Mouse (Mus musculus) midbrain, embryonic 15.5 days (tissue): ENCODE data around the gene Fars2. TPM values are rescaled to one million over a fixed set of nuclear protein-coding genes. Genes with fewer than 3 reads are reported as not detected.

Source experiments
- ATAC-seq: fragments of 200-750 bp; cut with Nextera tagmentation; replicated peaks from 2 replicates; pipeline ENCODE4 v1.8.0; 2017; ENCODE audit warnings: moderate TSS enrichment
- H3K27ac ChIP-seq: fragments of 300-500 bp; sonication (generic); 2 replicates; pipeline ENCODE4 v1.5.1; 2015; ENCODE audit warnings: mild to moderate bottlenecking, inconsistent platforms
- H3K27me3 ChIP-seq: fragments of 300-500 bp; sonication (generic); replicated peaks from 2 replicates; pipeline ENCODE4 v1.6.1; 2015; ENCODE audit warnings: inconsistent platforms
- H3K36me3 ChIP-seq: fragments of 300-500 bp; sonication (generic); replicated peaks from 2 replicates; pipeline ENCODE4 v1.6.1; 2015; ENCODE audit warnings: inconsistent platforms
- H3K4me1 ChIP-seq: fragments of 300-500 bp; sonication (generic); 2 replicates; pipeline ENCODE4 v1.6.1; 2015; ENCODE audit warnings: inconsistent platforms
- H3K4me2 ChIP-seq: fragments of 300-500 bp; sonication (generic); 2 replicates; pipeline ENCODE4 v1.6.1; 2015; ENCODE audit warnings: inconsistent platforms, mild to moderate bottlenecking, moderate library complexity
- H3K4me3 ChIP-seq: fragments of 300-500 bp; sonication (generic); 2 replicates; pipeline ENCODE4 v1.5.1; 2015; ENCODE audit warnings: mild to moderate bottlenecking, inconsistent platforms
- H3K9ac ChIP-seq: fragments of 300-500 bp; sonication (generic); 2 replicates; pipeline ENCODE4 v1.6.1; 2015; ENCODE audit warnings: mild to moderate bottlenecking, inconsistent platforms
- H3K9me3 ChIP-seq: fragments of 300-500 bp; sonication (generic); 2 replicates; pipeline ENCODE4 v1.6.1; 2016; ENCODE audit warnings: inconsistent platforms
- WGBS: fragments of 180-500 bp; shearing (Covaris S2); methylation state at CpG from one replicate; pipeline ENCODE4 v1.1.7; 2015; ENCODE audit warnings: mixed read lengths; 5-methylcytosine and 5-hydroxymethylcytosine counted together
- polyA plus RNA-seq: library from polyadenylated mRNA; unstranded; fragments of >200 nt; fragmentation: Nextera tagmentation; extraction: Ambion mirVana; gene quantifications from 2 replicates; pipeline ENCODE4 v1.2.1, GENCODE M21; 2015

The Fars2 gene
- polyA plus RNA-seq, 1 experiment from 2014 or later, result 24.2 TPM

DNA sequence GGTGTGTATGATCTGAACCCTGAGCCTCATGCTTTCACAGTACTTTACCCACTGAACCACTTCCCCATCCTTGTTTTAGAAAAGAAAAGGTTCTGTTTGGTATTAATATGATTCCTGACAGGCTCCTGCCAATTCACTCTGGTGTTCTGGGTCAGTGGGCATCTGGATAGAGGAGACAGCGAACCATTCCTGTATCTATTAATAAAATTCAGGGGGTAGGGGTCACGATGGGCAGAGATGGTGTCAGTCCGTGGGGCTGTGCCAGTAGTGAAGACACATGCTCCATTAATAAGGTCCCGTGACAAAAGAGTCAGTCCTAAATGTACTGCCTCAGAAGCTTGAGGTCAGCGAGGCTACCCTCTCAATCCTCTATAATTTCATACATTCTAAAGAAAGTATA is 4.0 kb upstream of the Fars2 start:
- H3K36me3 ChIP-seq, result no peaks in the 10 kb centered on the region
- H3K27me3 ChIP-seq, result no peaks in the 10 kb centered on the region
- H3K4me1 ChIP-seq, result peaks cover 16% of the 10 kb centered on the region
- no peak for ATAC-seq
- no peak overlapping the region for H3K4me2 ChIP-seq
- no peak overlapping the region for H3K4me3 ChIP-seq
- H3K9me3 ChIP-seq, result no peaks in the 10 kb centered on the region
- H3K27ac ChIP-seq, result no peak overlapping the region
- H3K9ac ChIP-seq, result no peak overlapping the region
- WGBS, result 87% methylated on average over 5 of the region's 5 CpGs

DNA sequence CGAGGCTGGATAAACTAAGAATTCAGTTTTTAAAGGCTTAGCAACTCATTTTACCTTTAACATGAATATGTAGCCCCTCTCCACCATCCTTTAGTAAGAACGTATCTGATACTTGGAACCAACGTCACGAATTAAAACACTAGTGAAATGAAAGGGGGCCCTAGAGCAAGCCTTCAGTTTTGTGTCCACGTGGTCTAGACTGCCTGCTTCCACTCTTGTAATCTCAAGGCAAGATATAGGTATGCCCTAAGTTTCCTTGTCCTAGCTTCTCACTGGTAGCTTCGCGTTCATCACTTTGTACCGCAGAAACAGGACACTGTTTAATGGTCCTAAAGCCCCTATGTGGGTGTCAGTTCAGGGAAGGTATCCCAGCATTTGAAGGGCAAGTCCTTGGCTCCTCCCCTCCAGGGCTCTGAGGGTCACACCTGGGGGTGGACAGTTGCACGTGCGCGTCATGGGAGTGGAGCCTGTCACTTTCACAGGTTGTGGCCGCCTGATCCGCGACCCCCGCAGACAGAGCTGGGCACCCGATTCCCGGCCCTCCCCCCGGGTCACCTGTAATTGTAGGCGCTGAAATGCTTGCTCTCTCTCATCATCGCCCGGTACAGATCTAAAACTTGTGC is 581 bp upstream of the Fars2 start:
- Histone ChIP-seq H3K4me3 (peak overlapping the region; percentile 72), H3K4me2 (peak overlapping the region; percentile 94), H3K36me3 (no peaks in the 10 kb centered on the region), H3K27me3 (no peaks in the 10 kb centered on the region), H3K27ac (peak overlapping the region; percentile 98), H3K9me3 (no peaks in the 10 kb centered on the region), H3K9ac (peak overlapping the region; percentile 63), H3K4me1 (peaks cover 21% of the 10 kb centered on the region)
- WGBS, result 6% methylated on average over 21 of the region's 21 CpGs
- peak; percentile 51 for ATAC-seq

GRCm38 (mm10) chr13:36119684-36120083 is 2.5 kb downstream of the Fars2 start:
- peaks cover 17% of the 10 kb centered on the region for H3K4me1 ChIP-seq
- H3K4me2 ChIP-seq, result no peak overlapping the region
- ATAC-seq, result no peak
- H3K4me3 ChIP-seq, result no peak overlapping the region
- H3K9me3 ChIP-seq, result no peaks in the 10 kb centered on the region
- no peaks in the 10 kb centered on the region for H3K36me3 ChIP-seq
- no peaks in the 10 kb centered on the region for H3K27me3 ChIP-seq
- WGBS, result 70% methylated on average over 4 of the region's 4 CpGs
- no peak overlapping the region for H3K9ac ChIP-seq
- no peak overlapping the region for H3K27ac ChIP-seq

DNA sequence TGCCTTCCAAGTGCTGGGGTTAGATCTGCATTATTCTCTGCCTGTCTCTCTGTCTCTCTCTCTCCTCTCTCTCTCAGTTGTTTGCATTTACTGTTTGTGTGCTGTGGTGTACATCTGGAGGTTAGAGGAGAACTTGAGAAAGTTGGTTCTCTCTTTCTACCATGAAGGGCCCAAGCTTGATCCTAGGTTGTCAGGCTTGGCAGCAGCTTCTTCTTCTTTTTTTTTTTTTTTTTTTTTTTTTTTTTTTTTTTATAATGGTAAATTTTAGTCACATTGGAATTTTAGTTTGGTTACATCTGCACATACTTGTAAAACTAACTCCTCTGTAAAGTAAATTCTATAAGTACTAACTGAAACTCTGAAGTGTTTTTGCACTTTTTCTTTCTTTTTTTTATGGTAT is 3.4 kb downstream of the Fars2 start:
- no peak overlapping the region for H3K4me3 ChIP-seq
- no peaks in the 10 kb centered on the region for H3K27me3 ChIP-seq
- H3K9ac ChIP-seq, result no peak overlapping the region
- no peaks in the 10 kb centered on the region for H3K36me3 ChIP-seq
- no peaks in the 10 kb centered on the region for H3K9me3 ChIP-seq
- H3K4me1 ChIP-seq, result peaks cover 17% of the 10 kb centered on the region
- no peak overlapping the region for H3K4me2 ChIP-seq
- H3K27ac ChIP-seq, result no peak overlapping the region
- ATAC-seq, result no peak

- no peaks in the 10 kb centered on the region for H3K36me3 ChIP-seq
- no peaks in the 10 kb centered on the region for H3K9me3 ChIP-seq
- 55% methylated on average over 2 of the region's 2 CpGs for WGBS
- no peaks in the 10 kb centered on the region for H3K4me1 ChIP-seq
- H3K27ac ChIP-seq, result no peak overlapping the region
- no peak overlapping the region for H3K4me3 ChIP-seq
- no peak for ATAC-seq
- no peak overlapping the region for H3K4me2 ChIP-seq
- no peak overlapping the region for H3K9ac ChIP-seq
- no peaks in the 10 kb centered on the region for H3K27me3 ChIP-seq
These were observed 12.3 kb downstream of the Fars2 start for GRCm38 (mm10) chr13:36129360-36130054.

DNA sequence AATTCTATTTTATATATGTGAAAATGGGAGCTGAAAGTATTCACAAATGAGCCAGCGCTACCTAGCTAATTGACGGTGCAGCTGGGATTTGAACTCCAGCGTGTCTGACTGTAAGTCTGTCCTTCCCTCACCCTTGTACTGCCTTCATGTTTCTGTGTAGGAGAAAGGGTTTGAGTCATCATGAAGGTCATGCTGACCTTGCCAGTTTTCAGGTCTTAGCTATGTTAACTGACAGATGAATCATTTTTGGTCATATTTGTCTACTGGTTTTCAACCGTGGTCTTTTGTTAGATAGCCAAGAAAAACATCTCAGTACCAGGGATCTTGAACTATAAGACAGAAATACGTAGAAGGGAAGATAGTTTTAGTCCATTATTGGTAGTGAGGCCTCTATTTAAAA is 14.2 kb downstream of the Fars2 start:
- 92% methylated on average over 5 of the region's 5 CpGs for WGBS
- no peak overlapping the region for H3K9ac ChIP-seq
- H3K4me1 ChIP-seq, result no peaks in the 10 kb centered on the region
- no peaks in the 10 kb centered on the region for H3K9me3 ChIP-seq
- no peak overlapping the region for H3K27ac ChIP-seq
- ATAC-seq, result no peak
- no peaks in the 10 kb centered on the region for H3K36me3 ChIP-seq
- no peak overlapping the region for H3K4me2 ChIP-seq
- no peak overlapping the region for H3K4me3 ChIP-seq
- H3K27me3 ChIP-seq, result no peaks in the 10 kb centered on the region

DNA sequence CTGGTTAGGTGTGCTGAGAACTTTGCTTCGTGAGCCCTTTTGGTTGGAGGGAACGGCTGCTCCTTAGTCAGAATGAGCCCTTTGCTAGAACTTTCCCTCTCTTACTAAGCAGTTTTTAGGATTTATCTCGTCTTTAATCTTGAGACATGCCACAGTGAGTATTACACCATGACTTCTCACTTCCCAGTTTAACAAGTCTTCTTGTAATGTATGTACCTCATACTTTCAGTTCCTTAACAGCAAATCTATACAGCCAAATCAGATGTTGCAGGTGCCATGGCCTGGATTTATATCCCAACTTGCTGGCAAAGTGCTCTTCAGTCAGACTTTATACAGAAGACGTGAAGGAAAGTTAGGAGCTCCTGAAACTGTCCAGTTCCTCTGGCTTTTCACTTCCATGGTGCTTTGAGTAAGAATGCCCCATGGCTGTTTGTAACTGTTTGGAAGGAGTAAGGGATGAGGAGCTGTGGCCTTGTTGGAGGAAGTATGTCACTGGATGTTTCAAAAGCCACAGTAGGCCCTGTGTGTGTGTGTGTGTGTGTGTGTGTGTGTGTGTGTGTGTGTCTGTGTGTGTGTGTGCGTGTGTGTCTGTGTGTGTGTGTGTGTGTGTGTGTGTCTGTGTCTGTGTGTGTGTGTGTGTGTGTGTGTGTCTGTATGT is 14.9 kb downstream of the Fars2 start:
- ATAC-seq, result no peak
- Histone ChIP-seq H3K4me2 (no peak overlapping the region), H3K9ac (no peak overlapping the region), H3K9me3 (no peaks in the 10 kb centered on the region), H3K36me3 (no peaks in the 10 kb centered on the region), H3K27me3 (no peaks in the 10 kb centered on the region), H3K27ac (no peak overlapping the region), H3K4me1 (no peaks in the 10 kb centered on the region), H3K4me3 (no peak overlapping the region)
- WGBS, result 96% methylated on average over 4 of the region's 5 CpGs

GRCm38 (mm10) chr13:36139703-36140102 is 22.5 kb downstream of the Fars2 start:
- ATAC-seq, result no peak
- H3K9me3 ChIP-seq, result no peaks in the 10 kb centered on the region
- WGBS, result 86% methylated on average over 5 of the region's 5 CpGs
- no peak overlapping the region for H3K4me2 ChIP-seq
- no peaks in the 10 kb centered on the region for H3K36me3 ChIP-seq
- no peak overlapping the region for H3K9ac ChIP-seq
- H3K27ac ChIP-seq, result no peak overlapping the region
- H3K4me3 ChIP-seq, result no peak overlapping the region
- no peaks in the 10 kb centered on the region for H3K4me1 ChIP-seq
- no peaks in the 10 kb centered on the region for H3K27me3 ChIP-seq

- Histone ChIP-seq H3K36me3 (no peaks in the 10 kb centered on the region), H3K9ac (no peak overlapping the region), H3K4me2 (no peak overlapping the region), H3K27ac (no peak overlapping the region), H3K9me3 (no peaks in the 10 kb centered on the region), H3K4me3 (no peak overlapping the region), H3K4me1 (no peaks in the 10 kb centered on the region), H3K27me3 (no peaks in the 10 kb centered on the region)
- 65% methylated on average over 5 of the region's 5 CpGs for WGBS
- no peak for ATAC-seq
These were observed 23.2 kb downstream of the Fars2 start for GRCm38 (mm10) chr13:36140247-36141016.

GRCm38 (mm10) chr13:36145601-36146000 is 28.4 kb downstream of the Fars2 start:
- H3K4me3 ChIP-seq, result no peak overlapping the region

DNA sequence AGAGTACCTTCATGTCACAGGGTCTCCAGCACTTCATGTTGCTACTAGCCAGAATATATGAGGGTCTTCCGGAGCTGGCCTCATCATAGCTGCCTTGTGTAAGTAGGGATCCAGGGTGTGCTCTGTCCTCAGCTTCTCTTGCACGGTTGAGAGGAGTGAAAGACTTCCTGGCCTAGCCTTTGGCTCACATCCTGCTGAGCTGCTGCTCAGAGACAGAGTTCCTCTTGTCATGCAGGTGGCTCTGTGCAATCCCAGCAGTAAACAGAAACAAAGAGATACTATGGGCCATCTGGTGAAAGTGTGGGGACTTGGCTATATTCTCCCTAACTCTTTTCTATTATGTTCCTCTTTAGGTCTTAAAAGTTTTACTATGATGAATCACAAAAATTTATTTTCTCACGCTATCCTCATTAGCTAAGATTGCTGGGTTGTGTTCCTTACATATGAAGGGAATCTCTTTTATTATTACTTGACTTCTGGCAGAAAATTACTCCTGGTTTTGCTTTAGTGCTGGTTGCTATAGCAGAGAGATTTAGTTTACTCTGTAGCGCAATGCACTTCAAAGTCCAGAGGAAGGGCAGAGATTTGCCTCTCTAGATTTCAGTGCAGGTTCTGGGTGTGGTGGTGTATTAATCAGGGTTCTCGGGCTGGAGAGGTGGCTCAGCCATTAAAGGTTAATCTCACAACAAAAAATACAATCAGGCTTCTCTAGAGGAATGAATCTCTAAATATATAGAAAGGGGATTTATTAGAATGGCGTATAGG is 32.1 kb downstream of the Fars2 start:
- no peak overlapping the region for H3K4me2 ChIP-seq
- H3K36me3 ChIP-seq, result no peaks in the 10 kb centered on the region
- H3K9me3 ChIP-seq, result no peaks in the 10 kb centered on the region
- no peak overlapping the region for H3K4me3 ChIP-seq
- no peaks in the 10 kb centered on the region for H3K27me3 ChIP-seq
- ATAC-seq, result no peak
- H3K9ac ChIP-seq, result no peak overlapping the region
- H3K4me1 ChIP-seq, result peaks cover 7% of the 10 kb centered on the region; the same call in 1 of the 2 replicates
- peak overlapping the region; percentile 29; the same call in 1 of the 2 replicates for H3K27ac ChIP-seq
- 38% methylated on average over 6 of the region's 6 CpGs for WGBS

More at GRCm38 (mm10) chr13:36145601-36146000, 28.4 kb downstream of the Fars2 start:
- no peak overlapping the region for H3K27ac ChIP-seq
- H3K4me1 ChIP-seq, result peaks cover 7% of the 10 kb centered on the region; the same call in 1 of the 2 replicates
- H3K9me3 ChIP-seq, result no peaks in the 10 kb centered on the region
- WGBS, result 78% methylated on average over 1 of the region's 1 CpGs
- no peaks in the 10 kb centered on the region for H3K36me3 ChIP-seq
- H3K4me2 ChIP-seq, result no peak overlapping the region
- H3K27me3 ChIP-seq, result no peaks in the 10 kb centered on the region
- ATAC-seq, result no peak
- no peak overlapping the region for H3K9ac ChIP-seq
